Mouse (Mus musculus) liver, embryonic 16.5 days (tissue): ENCODE measurements around the gene Mei4. TPM values are rescaled to one million over a fixed set of nuclear protein-coding genes. Genes with fewer than 3 reads are reported as not detected.

Experiments
- ATAC-seq: fragments of 200-750 bp; cut with Nextera tagmentation; 2 replicates; pipeline ENCODE4 v1.8.0; 2017; ENCODE audit warnings: low read depth, mild to moderate bottlenecking, moderate number of reproducible peaks, moderate library complexity
- H3K27ac ChIP-seq: fragments of 300-500 bp; sonication (generic); 2 replicates; pipeline ENCODE4 v1.5.1; 2014; ENCODE audit warnings: mild to moderate bottlenecking, low read length
- H3K27me3 ChIP-seq: fragments of 300-500 bp; sonication (generic); 2 replicates; pipeline ENCODE4 v1.6.1; 2014; ENCODE audit warnings: low read depth, low read length, mixed read lengths; ENCODE audit not compliant: control insufficient read depth, insufficient read depth
- H3K36me3 ChIP-seq: fragments of 300-500 bp; sonication (generic); 2 replicates; pipeline ENCODE4 v1.6.1; 2014; ENCODE audit warnings: mild to moderate bottlenecking; ENCODE audit not compliant: control insufficient read depth, insufficient read depth
- H3K4me1 ChIP-seq: fragments of 300-500 bp; sonication (generic); 2 replicates; pipeline ENCODE4 v1.6.1; 2014; ENCODE audit warnings: low read depth, low read length, mixed read lengths; ENCODE audit not compliant: control insufficient read depth
- H3K4me2 ChIP-seq: fragments of 300-500 bp; sonication (generic); 2 replicates; pipeline ENCODE4 v1.6.1; 2014; ENCODE audit warnings: low read depth, low read length, mixed read lengths
- H3K4me3 ChIP-seq: fragments of 300-500 bp; sonication (generic); 2 replicates; pipeline ENCODE4 v1.5.1; 2014; ENCODE audit warnings: low read depth, mild to moderate bottlenecking, low read length
- H3K9ac ChIP-seq: fragments of 300-500 bp; sonication (generic); 2 replicates; pipeline ENCODE4 v1.6.1; 2014; ENCODE audit warnings: low read depth, low read length
- H3K9me3 ChIP-seq: fragments of 300-500 bp; sonication (generic); replicated peaks from 2 replicates; pipeline ENCODE4 v1.6.1; 2016; ENCODE audit warnings: low read length; ENCODE audit not compliant: control insufficient read depth
- WGBS: fragments of 180-500 bp; shearing (Covaris S2); extraction: QIAGEN DNeasy Blood & Tissue Kit; methylation state at CpG from one replicate; pipeline ENCODE4 v1.1.7; 2014; ENCODE audit not compliant: insufficient replicate concordance; 5-methylcytosine and 5-hydroxymethylcytosine counted together
- polyA plus RNA-seq: library from polyadenylated mRNA; unstranded; fragments of >200 nt; fragmentation: Nextera tagmentation; extraction: Ambion mirVana; gene quantifications from 2 replicates; pipeline ENCODE4 v1.2.1, GENCODE M21; 2015

Mei4 gene
- polyA plus RNA-seq, 1 experiment from 2014 or later = 0.18 TPM

DNA sequence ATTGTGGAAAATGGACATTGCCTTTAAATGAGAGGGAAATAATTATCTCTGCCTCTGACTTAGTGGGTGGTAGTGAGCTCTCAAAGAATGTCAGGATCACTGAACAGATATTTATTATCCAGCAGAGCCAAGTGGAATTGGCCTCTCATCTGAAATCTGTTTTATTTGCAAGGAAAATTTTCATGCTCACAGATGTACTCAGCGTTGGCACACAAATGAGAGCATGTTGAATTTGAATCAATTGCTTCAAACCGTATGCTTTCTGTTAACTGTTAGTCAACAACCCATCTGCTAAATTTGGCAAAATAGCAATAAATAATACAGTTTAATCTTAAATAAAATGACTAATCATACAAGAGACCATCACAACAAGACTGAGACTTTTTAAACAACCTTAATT, 181.0 kb downstream of the Mei4 start:
- Histone ChIP-seq H3K36me3 (no peaks in the 10 kb centered on the region), H3K4me2 (no peak overlapping the region), H3K4me3 (no peak overlapping the region), H3K9me3 (no peaks in the 10 kb centered on the region), H3K27me3 (no peaks in the 10 kb centered on the region), H3K4me1 (no peaks in the 10 kb centered on the region), H3K27ac (no peak overlapping the region), H3K9ac (no peak overlapping the region)
- no peak for ATAC-seq
- WGBS = 60% methylated on average over 2 of the region's 2 CpGs

DNA sequence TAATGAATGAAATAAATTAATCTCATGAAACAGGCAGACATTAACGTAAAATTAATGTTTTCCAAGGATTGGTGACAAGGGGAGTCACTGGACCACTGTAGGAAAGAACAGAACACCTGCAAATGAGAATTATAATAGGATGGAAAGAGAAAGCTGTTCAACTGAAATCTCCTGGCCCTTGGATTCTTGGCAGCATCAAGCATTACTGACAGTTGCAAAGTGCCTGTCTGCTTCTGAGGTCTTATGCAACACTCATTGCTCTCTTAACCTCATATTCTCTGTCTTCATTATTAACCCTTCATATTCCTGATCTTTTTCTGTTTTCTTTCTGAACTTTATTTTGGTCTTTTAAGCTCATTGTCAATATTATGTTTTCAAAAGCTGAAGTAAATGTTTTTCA, 210.4 kb downstream of the Mei4 start:
- Histone ChIP-seq H3K4me1 (no peaks in the 10 kb centered on the region), H3K4me3 (no peak overlapping the region), H3K9me3 (no peaks in the 10 kb centered on the region), H3K9ac (no peak overlapping the region), H3K27me3 (no peaks in the 10 kb centered on the region), H3K36me3 (no peaks in the 10 kb centered on the region), H3K4me2 (no peak overlapping the region), H3K27ac (no peak overlapping the region)
- ATAC-seq = no peak
- 39% methylated on average over 1 of the region's 1 CpGs for WGBS

DNA sequence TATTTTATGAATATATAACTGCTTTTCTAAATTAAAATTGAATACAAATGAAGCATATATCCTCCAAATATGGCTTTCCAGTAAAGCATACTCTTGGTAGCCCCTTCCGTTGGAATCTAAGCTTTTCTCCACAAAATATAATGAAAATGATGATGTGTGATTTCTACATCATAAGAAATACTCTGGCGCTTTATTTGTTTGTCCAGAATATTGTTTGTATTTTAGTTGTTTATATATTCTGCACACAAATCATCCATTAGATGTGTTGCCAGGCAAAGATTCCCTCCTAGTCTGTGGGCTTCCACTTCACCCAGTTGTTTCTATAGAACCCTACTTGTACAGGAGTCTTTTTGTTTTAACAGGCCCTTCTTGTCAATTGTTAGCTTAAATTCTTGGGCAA, 211.8 kb downstream of the Mei4 start:
- Histone ChIP-seq H3K36me3 (no peaks in the 10 kb centered on the region), H3K27ac (no peak overlapping the region), H3K9me3 (no peaks in the 10 kb centered on the region), H3K4me2 (no peak overlapping the region), H3K9ac (no peak overlapping the region), H3K27me3 (no peaks in the 10 kb centered on the region), H3K4me3 (no peak overlapping the region), H3K4me1 (no peaks in the 10 kb centered on the region)
- ATAC-seq = no peak
- WGBS = 72% methylated on average over 2 of the region's 2 CpGs

DNA sequence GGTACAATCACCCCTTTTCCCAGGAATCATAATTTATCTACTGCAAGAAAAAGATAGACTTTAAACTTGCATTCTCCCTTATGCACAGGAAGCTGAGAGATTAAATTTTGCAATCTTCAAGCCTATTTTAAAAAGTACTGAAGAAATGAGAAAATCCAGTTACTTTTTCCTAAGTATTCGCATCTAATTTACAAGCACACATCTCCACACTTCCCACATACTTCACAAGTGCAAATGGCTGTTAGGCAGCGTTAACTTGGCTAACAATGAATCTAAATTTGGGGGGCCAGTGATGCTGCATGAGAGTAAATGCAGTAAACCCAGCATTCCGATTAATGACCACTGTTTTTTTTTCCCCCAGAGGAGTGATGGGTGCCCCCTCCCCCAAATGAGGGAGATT, 232.9 kb downstream of the Mei4 start:
- Histone ChIP-seq H3K4me2 (no peak overlapping the region), H3K9me3 (no peaks in the 10 kb centered on the region), H3K36me3 (no peaks in the 10 kb centered on the region), H3K27me3 (no peaks in the 10 kb centered on the region), H3K27ac (no peak overlapping the region), H3K4me3 (no peak overlapping the region), H3K4me1 (no peaks in the 10 kb centered on the region), H3K9ac (no peak overlapping the region)
- 55% methylated on average over 3 of the region's 3 CpGs for WGBS
- ATAC-seq = no peak

DNA sequence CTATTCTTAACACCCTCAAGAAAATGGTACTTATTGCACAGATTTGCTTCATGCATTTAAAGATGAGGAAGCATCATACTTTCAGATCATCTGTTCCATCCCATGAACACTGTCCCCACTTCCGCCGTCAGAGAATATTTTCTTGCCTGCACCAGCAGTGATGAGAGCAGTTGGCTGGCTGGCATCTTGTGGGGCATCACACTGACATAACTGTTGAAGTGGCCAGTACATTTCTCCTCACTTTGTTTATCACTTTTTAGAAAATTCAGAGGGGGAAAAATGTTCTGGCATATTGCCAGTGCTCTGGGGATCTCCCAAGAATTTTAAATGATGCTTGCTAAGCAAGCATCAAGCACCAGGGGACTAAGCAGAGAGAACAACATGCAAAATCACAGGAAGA, 251.4 kb downstream of the Mei4 start:
- Histone ChIP-seq H3K9me3 (no peaks in the 10 kb centered on the region), H3K36me3 (no peaks in the 10 kb centered on the region), H3K27ac (no peak overlapping the region), H3K4me3 (no peak overlapping the region), H3K4me1 (no peaks in the 10 kb centered on the region), H3K27me3 (no peaks in the 10 kb centered on the region), H3K4me2 (no peak overlapping the region), H3K9ac (no peak overlapping the region)
- ATAC-seq = no peak
- 91% methylated on average over 2 of the region's 2 CpGs for WGBS

DNA sequence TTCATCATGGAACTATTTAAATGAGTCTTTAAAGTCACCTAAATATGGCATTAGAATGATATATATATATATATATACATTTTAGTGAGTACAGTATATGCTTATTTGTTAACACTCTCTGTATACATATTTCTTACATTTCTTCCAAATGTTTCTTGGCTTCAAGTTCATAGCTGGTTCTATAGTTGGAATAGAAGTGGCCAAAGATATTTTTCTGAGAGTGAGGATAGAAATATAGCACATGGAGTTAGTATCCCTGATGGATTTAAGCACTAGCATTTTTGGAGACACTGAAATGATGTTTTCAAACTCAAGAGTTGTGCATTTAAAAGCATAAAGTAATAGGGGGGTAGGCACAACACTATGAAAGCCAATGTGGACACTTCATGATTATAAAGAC, 272.6 kb downstream of the Mei4 start:
- H3K4me2 ChIP-seq = no peak overlapping the region
- H3K4me3 ChIP-seq = no peak overlapping the region
- H3K36me3 ChIP-seq = no peaks in the 10 kb centered on the region
- no peaks in the 10 kb centered on the region for H3K9me3 ChIP-seq
- no peaks in the 10 kb centered on the region for H3K27me3 ChIP-seq
- H3K27ac ChIP-seq = no peak overlapping the region
- no peak for ATAC-seq
- no peaks in the 10 kb centered on the region for H3K4me1 ChIP-seq
- H3K9ac ChIP-seq = no peak overlapping the region

DNA sequence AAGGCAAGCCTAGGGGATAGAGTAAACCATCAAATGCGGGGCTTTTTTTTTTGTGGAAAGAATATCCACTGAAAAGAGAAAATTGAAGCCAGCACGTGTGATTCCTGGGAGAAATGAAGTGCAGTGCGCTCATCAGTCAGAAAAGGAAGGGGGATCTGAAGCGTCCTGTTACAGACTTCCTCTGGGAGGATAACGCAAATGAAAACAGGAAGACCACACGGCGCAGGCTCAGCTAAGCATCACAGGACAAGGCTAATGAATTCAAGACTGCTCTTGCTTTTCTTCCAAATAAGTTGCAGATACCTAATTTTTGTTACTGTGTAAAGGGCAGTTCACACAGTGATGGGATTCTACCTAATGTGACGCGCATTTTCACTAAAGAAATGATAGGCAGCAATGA, 296.7 kb downstream of the Mei4 start:
- H3K4me3 ChIP-seq = no peak overlapping the region
- no peaks in the 10 kb centered on the region for H3K4me1 ChIP-seq
- H3K9ac ChIP-seq = no peak overlapping the region
- WGBS = 27% methylated on average over 9 of the region's 9 CpGs
- ATAC-seq = no peak
- H3K27ac ChIP-seq = no peak overlapping the region
- H3K4me2 ChIP-seq = no peak overlapping the region
- no peaks in the 10 kb centered on the region for H3K27me3 ChIP-seq
- H3K9me3 ChIP-seq = no peaks in the 10 kb centered on the region
- no peaks in the 10 kb centered on the region for H3K36me3 ChIP-seq

DNA sequence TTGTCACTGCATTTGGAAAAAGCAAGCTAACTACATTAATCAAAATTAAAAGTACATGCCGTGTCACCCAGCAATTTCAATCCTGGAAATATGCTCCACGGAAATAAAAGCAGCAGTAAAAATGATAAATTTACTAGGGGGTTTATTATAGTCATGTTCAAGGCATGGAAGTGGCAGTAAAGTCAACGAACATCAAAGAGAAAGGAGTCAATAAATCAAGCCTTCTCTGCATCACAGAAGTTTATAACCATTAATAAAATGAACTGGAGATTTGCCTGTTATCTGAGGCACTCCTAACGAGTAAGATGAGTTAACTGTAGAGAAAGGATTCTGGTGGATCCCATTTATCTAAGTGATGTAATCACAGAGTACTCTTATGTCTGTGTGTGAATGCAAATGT, 298.9 kb downstream of the Mei4 start:
- Histone ChIP-seq H3K9me3 (no peaks in the 10 kb centered on the region), H3K4me3 (no peak overlapping the region), H3K4me1 (no peaks in the 10 kb centered on the region), H3K27ac (no peak overlapping the region), H3K4me2 (no peak overlapping the region), H3K27me3 (no peaks in the 10 kb centered on the region), H3K9ac (no peak overlapping the region), H3K36me3 (no peaks in the 10 kb centered on the region)
- ATAC-seq = no peak
- 36% methylated on average over 4 of the region's 4 CpGs for WGBS

DNA sequence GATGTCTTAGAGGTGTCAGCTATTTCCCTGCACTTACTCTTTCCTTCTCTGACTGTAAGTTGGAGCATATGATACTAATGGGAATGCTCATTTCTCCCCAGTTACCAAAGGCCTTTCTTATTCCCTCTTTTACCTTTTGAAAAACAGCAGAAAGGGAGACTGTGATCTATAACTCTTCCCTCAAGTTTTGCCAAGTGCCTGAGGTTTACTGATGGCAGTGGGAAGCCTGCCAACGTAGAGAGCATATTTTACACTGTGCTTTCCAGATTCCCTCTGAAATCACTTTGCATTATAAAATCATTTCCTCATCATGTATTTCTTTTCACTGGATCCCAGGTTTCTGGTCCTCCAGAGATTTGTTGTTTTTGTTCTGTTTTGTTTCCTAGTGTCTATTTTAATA, 354.5 kb downstream of the Mei4 start:
- Histone ChIP-seq H3K36me3 (no peaks in the 10 kb centered on the region), H3K9ac (no peak overlapping the region), H3K27me3 (no peaks in the 10 kb centered on the region), H3K4me2 (no peak overlapping the region), H3K4me1 (no peaks in the 10 kb centered on the region), H3K9me3 (no peaks in the 10 kb centered on the region), H3K27ac (no peak overlapping the region), H3K4me3 (no peak overlapping the region)
- no peak for ATAC-seq
- WGBS = 41% methylated on average over 1 of the region's 1 CpGs
